Mouse (Mus musculus): ENCODE results near the gene Zer1.
"Not testable (repeated sequence)": the region's sequence is repeated elsewhere in the genome, so short reads cannot be mapped to it uniquely, and the experiment has no call there.

Gene Zer1

GRCm38 (mm10) chr2:30055310-30055709, 69.1 kb downstream of the Zer1 start:
- intact Hi-C loops (cut with DNase I) = not testable (repeated sequence)

GRCm38 (mm10) chr2:30051992-30052761, 72.2 kb downstream of the Zer1 start:
- intact Hi-C loops (cut with DNase I) = no loop called here

- intact Hi-C loops (cut with DNase I) = no loop called here
Observed at GRCm38 (mm10) chr2:30049831-30050230, 74.6 kb downstream of the Zer1 start.

- intact Hi-C loops (cut with DNase I) = no loop called here
Observed at GRCm38 (mm10) chr2:30048699-30049388, 75.5 kb downstream of the Zer1 start, which contains the start of gene Wdr34. Gene Wdr34, minus strand, starts transcription at chr2:30048881.

GRCm38 (mm10) chr2:30048101-30048501, 76.3 kb downstream of the Zer1 start:
- intact Hi-C loops (cut with DNase I) = no loop called here
